Mouse (Mus musculus) heart, embryonic 13.5 days (tissue): Measurements from ENCODE around the gene Olfr1238. TPM values are rescaled to one million over a fixed set of nuclear protein-coding genes. Genes with fewer than 3 reads are reported as not detected.

ENCODE experiments used
- ATAC-seq: fragments of 200-750 bp; cut with Nextera tagmentation; 2 replicates; pipeline ENCODE4 v1.8.0; 2017; ENCODE audit warnings: moderate TSS enrichment; ENCODE audit not compliant: insufficient number of reproducible peaks, low FRiP score, low TSS enrichment; ENCODE audit errors: extremely low read depth
- H3K27ac ChIP-seq: fragments of 300-500 bp; sonication (generic); replicated peaks from 2 replicates; pipeline ENCODE4 v1.5.1; 2015; ENCODE audit warnings: moderate library complexity, mild to moderate bottlenecking, inconsistent platforms
- H3K27me3 ChIP-seq: fragments of 300-500 bp; sonication (generic); replicated peaks from 2 replicates; pipeline ENCODE4 v1.6.1; 2015; ENCODE audit warnings: mild to moderate bottlenecking, inconsistent platforms
- H3K36me3 ChIP-seq: fragments of 300-500 bp; sonication (generic); 2 replicates; pipeline ENCODE4 v1.6.1; 2015; ENCODE audit warnings: mild to moderate bottlenecking, inconsistent platforms
- H3K4me1 ChIP-seq: fragments of 300-500 bp; sonication (generic); 2 replicates; pipeline ENCODE4 v1.6.1; 2015; ENCODE audit warnings: inconsistent platforms
- H3K4me2 ChIP-seq: fragments of 300-500 bp; sonication (generic); 2 replicates; pipeline ENCODE4 v1.6.1; 2015; ENCODE audit warnings: inconsistent platforms, mild to moderate bottlenecking, moderate library complexity
- H3K4me3 ChIP-seq: fragments of 300-500 bp; sonication (generic); 2 replicates; pipeline ENCODE4 v1.5.1; 2015; ENCODE audit warnings: moderate library complexity, mild to moderate bottlenecking, inconsistent platforms
- H3K9ac ChIP-seq: fragments of 300-500 bp; sonication (generic); 2 replicates; pipeline ENCODE4 v1.6.1; 2015; ENCODE audit warnings: inconsistent platforms, mild to moderate bottlenecking, moderate library complexity
- H3K9me3 ChIP-seq: fragments of 300-500 bp; sonication (generic); 2 replicates; pipeline ENCODE4 v1.6.1; 2016; ENCODE audit warnings: inconsistent platforms
- WGBS: fragments of 180-500 bp; shearing (Covaris S2); methylation state at CpG from one replicate; pipeline ENCODE4 v1.1.7; 2015; ENCODE audit warnings: mixed read lengths; 5-methylcytosine and 5-hydroxymethylcytosine counted together
- polyA plus RNA-seq: library from polyadenylated mRNA; unstranded; fragments of >200 nt; fragmentation: Nextera tagmentation; extraction: Ambion mirVana; gene quantifications from 2 replicates; pipeline ENCODE4 v1.2.1, GENCODE M21; 2015

The Olfr1238 gene
- not detected in 2 replicates for polyA plus RNA-seq

- no peaks in the 10 kb centered on the region for H3K36me3 ChIP-seq
- H3K9me3 ChIP-seq, result no peaks in the 10 kb centered on the region
- H3K4me1 ChIP-seq, result no peaks in the 10 kb centered on the region
- WGBS, result 92% methylated on average over 2 of the region's 2 CpGs
- no peak within 1 kb of the TSS for H3K4me3 ChIP-seq
- no peak for ATAC-seq
- H3K27ac ChIP-seq, result no peak within 1 kb of the TSS
- H3K4me2 ChIP-seq, result no peak within 1 kb of the TSS
- H3K9ac ChIP-seq, result no peak within 1 kb of the TSS
- no peaks in the 10 kb centered on the region for H3K27me3 ChIP-seq
Measured at GRCm38 (mm10) chr2:89409576-89409975, at the start of gene Olfr1238. Gene Olfr1238 (minus strand): TSS chr2:89409676.

DNA sequence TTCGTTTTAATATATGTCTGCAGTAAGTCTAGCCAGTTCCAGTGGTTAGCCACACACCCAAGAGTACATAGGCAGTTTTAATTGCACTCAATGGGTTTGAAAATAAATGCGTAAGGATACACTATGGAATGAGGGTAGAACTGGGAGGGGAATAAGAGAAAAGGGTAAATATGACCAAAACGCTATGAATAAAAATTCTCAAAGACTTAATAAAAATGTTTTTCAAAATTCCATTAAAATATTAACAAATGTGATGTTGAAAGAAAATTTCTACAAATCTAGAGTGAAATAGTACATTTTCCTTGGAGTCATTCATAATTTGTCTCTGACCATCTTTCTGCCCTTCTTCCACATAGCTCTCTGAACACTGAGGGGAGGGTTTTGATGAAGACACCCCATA lies 33.4 kb upstream of the Olfr1238 start, which contains the start of gene Olfr1240:
TSS of gene Olfr1240 (minus strand) at position 101 of the 400 bp plus-strand sequence.
- Histone ChIP-seq H3K9ac (no peak within 1 kb of the TSS), H3K9me3 (no peaks in the 10 kb centered on the region), H3K4me2 (no peak within 1 kb of the TSS), H3K4me3 (no peak within 1 kb of the TSS), H3K27ac (no peak within 1 kb of the TSS), H3K4me1 (no peaks in the 10 kb centered on the region), H3K36me3 (no peaks in the 10 kb centered on the region), H3K27me3 (no peaks in the 10 kb centered on the region)
- 73% methylated on average over 3 of the region's 3 CpGs for WGBS
- no peak for ATAC-seq

- ATAC-seq, result no peak
- 88% methylated on average over 2 of the region's 2 CpGs for WGBS
Measured at GRCm38 (mm10) chr2:89420307-89420706, 10.8 kb upstream of the Olfr1238 start, which contains the start of gene Olfr1239. Gene Olfr1239 (minus strand): TSS chr2:89420407.

DNA sequence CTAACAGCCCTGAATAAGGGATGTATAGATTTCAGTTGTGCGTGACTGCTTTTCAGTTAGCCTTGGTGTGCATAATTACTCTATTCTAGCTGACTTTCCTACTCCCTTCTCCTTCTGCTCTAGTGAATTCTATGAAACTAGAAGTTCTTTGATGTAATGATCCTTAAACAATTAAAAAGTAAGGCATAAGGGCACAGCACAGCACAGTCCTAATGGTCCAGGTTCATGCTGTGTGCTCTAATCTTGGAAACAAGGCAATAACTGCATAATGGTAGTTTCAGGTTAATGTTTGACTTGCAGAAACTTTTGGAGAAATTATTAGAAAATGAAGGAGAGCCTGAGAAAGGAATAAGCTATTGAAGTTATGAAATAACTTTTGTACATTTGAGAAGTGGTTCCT lies 5.1 kb upstream of the Olfr1238 start:
- Histone ChIP-seq H3K4me1 (no peaks in the 10 kb centered on the region), H3K9me3 (no peaks in the 10 kb centered on the region), H3K4me3 (no peak overlapping the region), H3K4me2 (no peak overlapping the region), H3K9ac (no peak overlapping the region), H3K27ac (no peak overlapping the region), H3K36me3 (no peaks in the 10 kb centered on the region), H3K27me3 (no peaks in the 10 kb centered on the region)
- ATAC-seq, result no peak
- 88% methylated on average over 1 of the region's 1 CpGs for WGBS

More at GRCm38 (mm10) chr2:89420307-89420706, 10.8 kb upstream of the Olfr1238 start, which contains the start of gene Olfr1239:
- no peak within 1 kb of the TSS for H3K4me3 ChIP-seq
- no peaks in the 10 kb centered on the region for H3K4me1 ChIP-seq
- H3K27ac ChIP-seq, result no peak within 1 kb of the TSS
- no peaks in the 10 kb centered on the region for H3K9me3 ChIP-seq
- no peak within 1 kb of the TSS for H3K4me2 ChIP-seq
- H3K27me3 ChIP-seq, result no peaks in the 10 kb centered on the region
- no peak within 1 kb of the TSS for H3K9ac ChIP-seq
- no peaks in the 10 kb centered on the region for H3K36me3 ChIP-seq

GRCm38 (mm10) chr2:89400882-89401281 lies 8.6 kb downstream of the Olfr1238 start:
- Histone ChIP-seq H3K9me3 (no peaks in the 10 kb centered on the region), H3K4me1 (no peaks in the 10 kb centered on the region), H3K27me3 (no peaks in the 10 kb centered on the region), H3K9ac (no peak overlapping the region), H3K4me2 (no peak overlapping the region), H3K36me3 (no peaks in the 10 kb centered on the region), H3K27ac (no peak overlapping the region), H3K4me3 (no peak overlapping the region)
- 74% methylated on average over 1 of the region's 1 CpGs for WGBS
- ATAC-seq, result no peak

DNA sequence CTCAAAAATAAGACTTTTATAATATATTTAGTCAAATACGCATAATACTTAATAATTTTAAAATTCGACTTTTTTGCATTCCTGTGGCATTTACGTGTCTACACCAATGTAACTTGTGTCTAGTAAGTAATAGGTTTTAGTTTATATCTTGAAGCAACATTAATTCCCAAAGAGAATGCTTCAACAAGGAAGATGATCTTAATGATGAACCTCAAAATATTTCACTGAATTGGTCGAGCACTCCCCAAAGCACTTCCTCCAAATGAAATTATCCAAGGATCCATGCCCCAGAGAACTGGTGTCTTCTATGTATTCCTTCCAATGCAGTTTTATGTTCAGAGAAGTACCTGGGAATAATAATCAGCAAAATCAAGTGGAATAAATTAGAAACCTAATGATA lies 44.7 kb downstream of the Olfr1238 start, which contains the start of gene Olfr1234:
TSS of gene Olfr1234 (minus strand) at position 101 of the 400 bp plus-strand sequence.
- WGBS, result 81% methylated on average over 4 of the region's 4 CpGs
- ATAC-seq, result no peak
- Histone ChIP-seq H3K27me3 (no peaks in the 10 kb centered on the region), H3K4me2 (no peak within 1 kb of the TSS), H3K9me3 (no peaks in the 10 kb centered on the region), H3K4me3 (no peak within 1 kb of the TSS), H3K4me1 (no peaks in the 10 kb centered on the region), H3K27ac (no peak within 1 kb of the TSS), H3K36me3 (no peaks in the 10 kb centered on the region), H3K9ac (no peak within 1 kb of the TSS)

Other genes starting within 250 kb of the Olfr1238 start
- not detected in 2 replicates for gene Olfr1224-ps1, start 245.6 kb downstream of the Olfr1238 start, polyA plus RNA-seq
- not detected in 2 replicates for gene Olfr1225, start 235.0 kb downstream of the Olfr1238 start, polyA plus RNA-seq
- not detected in 2 replicates for gene Olfr1226, start 209.6 kb downstream of the Olfr1238 start, polyA plus RNA-seq
- not detected in 2 replicates for gene Olfr1228, start 155.6 kb downstream of the Olfr1238 start, polyA plus RNA-seq
- not detected in 2 replicates for gene Olfr1229, start 121.7 kb downstream of the Olfr1238 start, polyA plus RNA-seq
- gene Olfr1230, start 112.4 kb downstream of the Olfr1238 start, polyA plus RNA-seq, result not detected in 2 replicates
- gene Olfr1231, start 102.6 kb downstream of the Olfr1238 start, polyA plus RNA-seq, result not detected in 2 replicates
- gene Olfr1232, start 80.0 kb downstream of the Olfr1238 start, polyA plus RNA-seq, result not detected in 2 replicates
- not detected in 2 replicates for gene Olfr1233, start 67.3 kb downstream of the Olfr1238 start, polyA plus RNA-seq
- not detected in 2 replicates for gene Olfr1234, start 44.8 kb downstream of the Olfr1238 start, polyA plus RNA-seq
- gene Olfr1239, start 10.7 kb upstream of the Olfr1238 start, polyA plus RNA-seq, result not detected in 2 replicates
- gene Olfr1240, start 33.3 kb upstream of the Olfr1238 start, polyA plus RNA-seq, result not detected in 2 replicates
- gene Olfr1241, start 77.5 kb upstream of the Olfr1238 start, polyA plus RNA-seq, result not detected in 2 replicates
- not detected in 2 replicates for gene Olfr1242, start 88.7 kb upstream of the Olfr1238 start, polyA plus RNA-seq
- not detected in 2 replicates for gene Olfr1243, start 121.8 kb upstream of the Olfr1238 start, polyA plus RNA-seq
- gene Olfr1245, start 168.8 kb upstream of the Olfr1238 start, polyA plus RNA-seq, result not detected in 2 replicates
- gene Olfr1246, start 183.5 kb upstream of the Olfr1238 start, polyA plus RNA-seq, result not detected in 2 replicates
- gene Olfr1247, start 204.5 kb upstream of the Olfr1238 start, polyA plus RNA-seq, result not detected in 2 replicates
- gene Olfr1248, start 208.6 kb upstream of the Olfr1238 start, polyA plus RNA-seq, result not detected in 2 replicates
- not detected in 2 replicates for gene Olfr1249, start 225.3 kb upstream of the Olfr1238 start, polyA plus RNA-seq